Mouse (Mus musculus): ENCODE data around the gene Cenpt.

DNA sequence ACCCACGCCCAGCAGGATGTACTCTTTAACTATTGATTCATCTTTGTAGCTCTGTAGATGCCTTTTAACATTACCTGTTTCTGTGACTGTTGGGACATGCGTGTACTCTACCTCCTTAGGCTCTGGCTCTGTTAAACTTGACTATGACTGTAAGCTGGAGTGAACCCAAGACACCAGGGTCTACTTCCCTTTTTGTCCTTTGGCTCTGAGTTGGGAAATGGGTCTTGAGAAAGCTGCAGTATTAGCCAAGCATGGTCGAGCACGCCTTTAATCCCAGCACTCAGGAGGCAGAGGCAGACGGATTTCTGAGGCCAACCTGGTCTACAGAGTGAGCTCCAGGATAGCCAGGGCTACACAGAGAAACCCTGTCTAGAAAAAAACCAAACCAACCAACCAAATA lies 5.4 kb upstream of the Cenpt start:
- TF ChIP-seq GATA1 (IDR thresholded peaks at IDR 0.05; ENCODE audit: borderline replicate concordance, low read length), result no peak
- TF ChIP-seq FLI1 (IDR thresholded peaks at IDR 0.05; ENCODE audit: low read length), result no peak

Measured in megakaryocyte, embryonic 14.5 days (primary cell).